Mouse (Mus musculus): ENCODE measurements around the gene Chmp4b. TPM values are rescaled to one million over a fixed set of nuclear protein-coding genes. Genes with fewer than 3 reads are reported as not detected.
A peak's percentile ranks its signal among the peaks of the same experiment; 100 is the strongest.

The Chmp4b gene
- polyA plus RNA-seq, 1 experiment from 2014 or later, result 25.1 TPM

- WGBS, result 57% methylated on average over 6 of the region's 6 CpGs
- no peak overlapping the region for H3K4me3 ChIP-seq
- H3K36me3 ChIP-seq, result peaks cover 16% of the 10 kb centered on the region
- ATAC-seq (replicated peaks; ENCODE audit: insufficient number of reproducible peaks, insufficient read depth, low FRiP score, low read depth), result no peak
- no peak overlapping the region for H3K4me2 ChIP-seq
- H3K27ac ChIP-seq, result no peak overlapping the region
- no peaks in the 10 kb centered on the region; the same call in 1 of the 2 replicates for H3K4me1 ChIP-seq (replicated peaks)
- H3K9me3 ChIP-seq (replicated peaks), result no peaks in the 10 kb centered on the region
- no peak overlapping the region for H3K9ac ChIP-seq
- no peaks in the 10 kb centered on the region for H3K27me3 ChIP-seq
Observed at GRCm38 (mm10) chr2:154642712-154643385, 8.7 kb upstream of the Chmp4b start.

- Histone ChIP-seq H3K27ac (no peak overlapping the region), H3K4me2 (no peak overlapping the region), H3K4me3 (no peak overlapping the region), H3K36me3 (0 out of 2 replicates have a peak, but pooled peaks cover 3% of the 10 kb centered on the region), H3K9ac (no peak overlapping the region), H3K9me3 (replicated peaks) (no peaks in the 10 kb centered on the region), H3K27me3 (no peaks in the 10 kb centered on the region), H3K4me1 (replicated peaks) (no peaks in the 10 kb centered on the region; the same call in 1 of the 2 replicates)
- no peak for ATAC-seq (replicated peaks; ENCODE audit: insufficient number of reproducible peaks, insufficient read depth, low FRiP score, low read depth)
- 76% methylated on average over 5 of the region's 5 CpGs for WGBS
Observed at GRCm38 (mm10) chr2:154646634-154647033, 4.9 kb upstream of the Chmp4b start.

- no peak overlapping the region for H3K27ac ChIP-seq
- no peak overlapping the region for H3K9ac ChIP-seq
- H3K36me3 ChIP-seq, result no peaks in the 10 kb centered on the region
- H3K9me3 ChIP-seq (replicated peaks), result no peaks in the 10 kb centered on the region
- no peak overlapping the region for H3K4me3 ChIP-seq
- H3K4me2 ChIP-seq, result no peak overlapping the region
- no peak for ATAC-seq (replicated peaks; ENCODE audit: insufficient number of reproducible peaks, insufficient read depth, low FRiP score, low read depth)
- WGBS, result 33% methylated on average over 3 of the region's 3 CpGs
- no peaks in the 10 kb centered on the region for H3K4me1 ChIP-seq (replicated peaks)
- H3K27me3 ChIP-seq, result no peaks in the 10 kb centered on the region
Observed at GRCm38 (mm10) chr2:154648086-154648485, 3.4 kb upstream of the Chmp4b start.

- ATAC-seq (replicated peaks; ENCODE audit: insufficient number of reproducible peaks, insufficient read depth, low FRiP score, low read depth), result no peak
- Histone ChIP-seq H3K4me1 (replicated peaks) (no peaks in the 10 kb centered on the region), H3K9me3 (replicated peaks) (no peaks in the 10 kb centered on the region), H3K9ac (no peak overlapping the region), H3K27me3 (no peaks in the 10 kb centered on the region), H3K27ac (no peak overlapping the region), H3K36me3 (no peaks in the 10 kb centered on the region), H3K4me2 (no peak overlapping the region), H3K4me3 (no peak overlapping the region)
- WGBS, result 80% methylated on average over 3 of the region's 3 CpGs
Observed at GRCm38 (mm10) chr2:154650404-154650803, 1.1 kb upstream of the Chmp4b start.

GRCm38 (mm10) chr2:154654976-154655375, 3.5 kb downstream of the Chmp4b start:
- no peaks in the 10 kb centered on the region for H3K9me3 ChIP-seq (replicated peaks)
- no peak for ATAC-seq (replicated peaks; ENCODE audit: insufficient number of reproducible peaks, insufficient read depth, low FRiP score, low read depth)
- H3K4me3 ChIP-seq, result no peak overlapping the region
- peaks cover 21% of the 10 kb centered on the region for H3K4me1 ChIP-seq (replicated peaks)
- H3K27me3 ChIP-seq, result no peaks in the 10 kb centered on the region
- WGBS, result 91% methylated on average over 12 of the region's 12 CpGs
- no peak overlapping the region for H3K4me2 ChIP-seq
- no peaks in the 10 kb centered on the region for H3K36me3 ChIP-seq
- no peak overlapping the region for H3K27ac ChIP-seq
- H3K9ac ChIP-seq, result no peak overlapping the region

GRCm38 (mm10) chr2:154655878-154656414, 4.4 kb downstream of the Chmp4b start:
- no peaks in the 10 kb centered on the region for H3K27me3 ChIP-seq
- peaks cover 5% of the 10 kb centered on the region for H3K36me3 ChIP-seq
- peak overlapping the region; percentile 58 for H3K4me2 ChIP-seq
- H3K9me3 ChIP-seq (replicated peaks), result no peaks in the 10 kb centered on the region
- H3K4me1 ChIP-seq (replicated peaks), result peaks cover 29% of the 10 kb centered on the region
- H3K4me3 ChIP-seq, result peak overlapping the region; percentile 90
- H3K27ac ChIP-seq, result peak overlapping the region; percentile 49
- no peak for ATAC-seq (replicated peaks; ENCODE audit: insufficient number of reproducible peaks, insufficient read depth, low FRiP score, low read depth)
- 67% methylated on average over 2 of the region's 2 CpGs for whole genome bisulfite sequencing
- no peak overlapping the region for H3K9ac ChIP-seq

GRCm38 (mm10) chr2:154656710-154657485, 5.4 kb downstream of the Chmp4b start:
- Histone ChIP-seq H3K9ac (peak overlapping the region; percentile 93), H3K9me3 (replicated peaks) (no peaks in the 10 kb centered on the region), H3K4me3 (peak overlapping the region; percentile 90), H3K4me2 (peak overlapping the region; percentile 77), H3K4me1 (replicated peaks) (peaks cover 31% of the 10 kb centered on the region), H3K27ac (peak overlapping the region; percentile 92), H3K27me3 (no peaks in the 10 kb centered on the region), H3K36me3 (peaks cover 13% of the 10 kb centered on the region)
- ATAC-seq (replicated peaks; ENCODE audit: insufficient number of reproducible peaks, insufficient read depth, low FRiP score, low read depth), result peak; percentile 100
- under 1% methylated on average over 64 of the region's 67 CpGs for WGBS

- peak overlapping the region; percentile 93 for H3K9ac ChIP-seq
- H3K27ac ChIP-seq, result peak overlapping the region; percentile 92
- H3K27me3 ChIP-seq, result no peaks in the 10 kb centered on the region
- peaks cover 31% of the 10 kb centered on the region for H3K4me1 ChIP-seq (replicated peaks)
- no peak for ATAC-seq (replicated peaks; ENCODE audit: insufficient number of reproducible peaks, insufficient read depth, low FRiP score, low read depth)
- WGBS, result 3% methylated on average over 12 of the region's 12 CpGs
- no peaks in the 10 kb centered on the region for H3K9me3 ChIP-seq (replicated peaks)
- H3K4me2 ChIP-seq, result peak overlapping the region; percentile 77
- peaks cover 13% of the 10 kb centered on the region for H3K36me3 ChIP-seq
- peak overlapping the region; percentile 90 for H3K4me3 ChIP-seq
Observed at GRCm38 (mm10) chr2:154657486-154658237, 6.2 kb downstream of the Chmp4b start.

GRCm38 (mm10) chr2:154659070-154659469, 7.6 kb downstream of the Chmp4b start:
- peak overlapping the region; percentile 90; the same call in 1 of the 2 replicates for H3K4me3 ChIP-seq
- peak overlapping the region; percentile 39 for H3K27ac ChIP-seq

GRCm38 (mm10) chr2:154659531-154660074, 8.1 kb downstream of the Chmp4b start:
- H3K27ac ChIP-seq, result peak overlapping the region; percentile 39

More at GRCm38 (mm10) chr2:154659070-154659469, 7.6 kb downstream of the Chmp4b start:
- Histone ChIP-seq H3K36me3 (peaks cover 13% of the 10 kb centered on the region), H3K9me3 (replicated peaks) (no peaks in the 10 kb centered on the region), H3K4me1 (replicated peaks) (peaks cover 31% of the 10 kb centered on the region), H3K27me3 (no peaks in the 10 kb centered on the region), H3K4me2 (peak overlapping the region; percentile 77), H3K9ac (peak overlapping the region; percentile 33; the same call in 1 of the 2 replicates)
- ATAC-seq (replicated peaks; ENCODE audit: insufficient number of reproducible peaks, insufficient read depth, low FRiP score, low read depth), result no peak
- WGBS, result 54% methylated on average over 4 of the region's 4 CpGs

More at GRCm38 (mm10) chr2:154659531-154660074, 8.1 kb downstream of the Chmp4b start:
- 75% methylated on average over 4 of the region's 5 CpGs for WGBS
- ATAC-seq (replicated peaks; ENCODE audit: insufficient number of reproducible peaks, insufficient read depth, low FRiP score, low read depth), result no peak
- Histone ChIP-seq H3K4me3 (peak overlapping the region; percentile 90; the same call in 1 of the 2 replicates), H3K9ac (peak overlapping the region; percentile 33), H3K9me3 (replicated peaks) (no peaks in the 10 kb centered on the region), H3K27me3 (no peaks in the 10 kb centered on the region), H3K36me3 (peaks cover 13% of the 10 kb centered on the region), H3K4me1 (replicated peaks) (peaks cover 31% of the 10 kb centered on the region), H3K4me2 (peak overlapping the region; percentile 77)

Data from heart, embryonic 15.5 days (tissue).